Mouse (Mus musculus) embryonic fibroblast, embryonic 13.5 days (primary cell): Measurements from ENCODE around the gene Pes1.

Experiments used
- CTCF ChIP-seq: IDR thresholded peaks from 2 replicates; pipeline ENCODE4 v1.5.1; 2011; ENCODE audit warnings: mild to moderate bottlenecking, control low read depth, low read length, moderate library complexity, borderline replicate concordance; ENCODE audit not compliant: insufficient read depth
- POLR2A ChIP-seq: IDR thresholded peaks from 2 replicates; pipeline ENCODE4 v1.6.1; 2011; ENCODE audit warnings: low read depth, mild to moderate bottlenecking, control low read depth, low read length, moderate library complexity

GRCm38 (mm10) chr11:3976678-3977077 lies 12.9 kb downstream of the Pes1 start, which contains the start of gene 4930556J24Rik:
- no peak for TF ChIP-seq CTCF
- TF ChIP-seq POLR2A = no peak
